Mouse (Mus musculus): ENCODE results near the gene Dll4.

The Dll4 gene

DNA sequence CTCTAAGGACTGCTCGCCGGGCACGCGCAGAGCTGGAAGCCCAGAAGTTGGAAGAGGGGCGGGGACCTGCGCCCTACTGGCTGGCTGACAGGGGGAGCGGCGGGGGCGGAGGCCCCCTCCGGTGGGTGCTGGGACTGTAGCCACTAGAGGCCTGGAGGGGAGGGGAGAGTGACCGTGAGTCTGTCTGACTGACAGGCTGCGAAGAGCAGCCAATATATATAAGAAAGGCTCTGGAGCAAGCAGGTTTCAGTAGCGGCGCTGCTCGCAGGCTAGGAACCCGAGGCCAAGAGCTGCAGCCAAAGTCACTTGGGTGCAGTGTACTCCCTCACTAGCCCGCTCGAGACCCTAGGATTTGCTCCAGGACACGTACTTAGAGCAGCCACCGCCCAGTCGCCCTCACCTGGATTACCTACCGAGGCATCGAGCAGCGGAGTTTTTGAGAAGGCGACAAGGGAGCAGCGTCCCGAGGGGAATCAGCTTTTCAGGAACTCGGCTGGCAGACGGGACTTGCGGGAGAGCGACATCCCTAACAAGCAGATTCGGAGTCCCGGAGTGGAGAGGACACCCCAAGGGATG, at the start of gene Dll4:
TSS of gene Dll4 (plus strand) at position 217 of the 576 bp plus-strand sequence.
- DNase-seq (ENCODE audit: low spot score in 2 of 2): no peak

DNA sequence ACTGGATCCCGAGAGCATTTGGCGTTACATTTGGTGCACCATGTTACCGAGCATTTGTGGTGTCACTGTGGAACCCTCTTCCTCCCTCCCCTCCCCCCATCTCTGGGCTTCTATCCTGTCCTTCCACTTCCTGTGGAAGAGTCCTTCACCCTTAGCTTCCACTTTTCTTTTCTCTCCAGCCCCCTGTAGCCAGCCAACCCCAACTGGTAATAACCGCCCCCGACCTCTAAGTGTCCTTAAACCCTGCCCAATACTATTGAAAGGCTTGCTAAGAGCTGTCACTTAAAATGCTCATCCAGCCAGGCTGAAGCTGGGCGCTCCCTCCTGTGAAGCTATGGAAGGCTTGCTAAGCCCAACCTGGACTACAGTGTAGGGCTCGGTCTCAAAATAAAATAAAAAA, 48.7 kb upstream of the Dll4 start:
- no peak for DNase-seq (ENCODE audit: low spot score in 2 of 2)

DNA sequence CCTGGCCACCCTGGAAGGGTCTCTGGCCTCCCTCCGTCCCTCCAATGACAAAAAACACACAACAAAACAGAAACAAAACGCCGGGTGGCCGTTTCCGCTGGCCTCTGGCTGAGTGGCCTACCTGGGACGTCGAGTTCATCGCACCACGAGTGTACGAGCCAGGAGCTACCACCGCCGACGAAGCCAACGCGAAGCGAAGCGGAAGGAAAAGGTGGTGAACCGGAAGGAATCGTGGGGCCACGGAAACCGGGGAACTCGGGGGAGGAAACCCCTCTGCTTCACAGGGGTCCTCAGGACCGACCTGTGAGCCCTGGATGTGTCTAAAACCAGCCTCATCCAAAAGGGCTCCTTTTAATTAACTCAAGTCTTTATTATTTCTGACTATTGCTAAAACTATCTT, 47.8 kb upstream of the Dll4 start:
- DNase-seq (ENCODE audit: low spot score in 2 of 2): no peak

DNA sequence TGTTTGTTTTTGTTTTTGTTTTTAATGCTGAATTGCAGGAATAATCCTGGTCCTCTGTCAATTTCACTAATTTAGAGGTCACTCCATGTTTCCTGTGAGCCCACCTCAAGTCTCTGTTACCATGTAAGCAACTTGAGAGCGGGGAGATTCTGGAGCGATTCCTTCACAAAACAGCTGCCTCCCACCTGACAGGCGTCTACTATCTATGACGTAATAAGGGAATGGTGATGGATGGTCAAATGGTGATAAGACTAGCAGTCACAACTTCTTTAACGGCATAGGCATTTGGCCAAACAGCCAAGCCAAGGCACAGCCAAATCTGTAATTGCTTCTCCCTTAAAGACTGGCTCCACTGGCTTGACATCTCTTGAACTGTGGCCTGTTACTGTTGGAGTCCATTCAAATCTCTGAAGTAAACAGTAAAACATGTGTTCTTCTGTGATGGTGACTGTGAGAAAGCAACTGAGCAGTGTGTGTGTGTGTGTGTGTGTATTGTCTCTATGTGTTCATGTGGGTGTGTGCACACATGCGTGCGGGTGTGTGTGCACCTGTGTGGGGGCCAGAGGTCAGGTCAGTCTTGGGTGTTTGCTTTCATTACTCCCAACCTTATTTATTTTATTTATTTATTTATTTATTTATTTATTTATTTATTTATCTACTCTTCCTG, 43.6 kb upstream of the Dll4 start:
- no peak for DNase-seq (ENCODE audit: low spot score in 2 of 2)

DNA sequence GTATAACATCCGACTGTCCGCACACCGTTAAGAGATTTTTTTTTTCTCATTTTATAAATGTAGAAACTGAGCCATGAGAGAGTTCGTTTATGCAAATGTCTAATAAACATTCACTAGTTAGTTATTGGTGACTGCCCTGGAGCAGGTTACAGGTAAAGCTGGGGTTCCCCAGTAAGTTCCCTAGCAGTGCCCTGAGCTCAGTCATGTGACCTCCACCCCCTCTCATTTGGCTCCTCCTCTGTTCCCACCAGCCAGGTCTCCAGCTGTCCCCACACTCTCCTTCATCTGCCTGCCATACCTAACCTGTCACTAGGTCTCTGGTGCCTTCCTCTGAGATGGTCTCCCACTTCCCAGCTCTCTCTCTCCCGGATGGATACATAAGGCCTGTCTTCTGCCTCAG, 38.2 kb upstream of the Dll4 start:
- DNase-seq (ENCODE audit: low spot score in 2 of 2): no peak

DNA sequence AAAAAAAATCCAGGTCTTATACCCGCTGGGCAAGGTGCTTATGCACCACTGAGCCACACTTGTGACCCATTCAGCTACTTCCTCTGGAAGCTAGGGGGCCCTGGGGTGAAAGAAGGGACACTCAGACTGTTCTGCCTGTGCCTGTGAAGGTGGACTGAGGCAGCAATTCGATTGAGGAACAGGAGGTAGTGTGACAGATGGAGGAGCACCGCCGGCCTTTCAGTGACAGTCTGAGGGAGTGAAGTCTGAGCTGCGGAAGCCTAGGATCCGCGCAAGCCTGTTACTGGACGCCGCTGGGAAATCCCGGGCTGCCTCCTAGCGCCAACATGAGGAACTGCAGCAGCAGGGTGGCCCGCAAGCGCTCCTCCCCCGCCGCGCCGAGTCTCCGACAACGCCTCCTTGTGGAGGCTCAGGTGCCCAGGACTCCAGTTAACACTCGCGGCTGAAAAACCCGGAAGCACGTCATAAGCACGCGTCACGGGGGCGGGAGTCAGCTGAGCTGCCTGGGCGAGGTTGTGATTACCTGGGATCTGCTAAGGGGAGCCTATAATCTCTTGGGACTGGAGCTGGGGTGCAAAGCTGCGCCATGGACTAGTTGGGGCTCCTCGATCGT, 37.2 kb upstream of the Dll4 start, which contains the start of gene Vps18:
TSS of gene Vps18 (plus strand) at position 471 of the 613 bp plus-strand sequence.
- peak; percentile 93 to 98 for DNase-seq (ENCODE audit: low spot score in 2 of 2)

DNA sequence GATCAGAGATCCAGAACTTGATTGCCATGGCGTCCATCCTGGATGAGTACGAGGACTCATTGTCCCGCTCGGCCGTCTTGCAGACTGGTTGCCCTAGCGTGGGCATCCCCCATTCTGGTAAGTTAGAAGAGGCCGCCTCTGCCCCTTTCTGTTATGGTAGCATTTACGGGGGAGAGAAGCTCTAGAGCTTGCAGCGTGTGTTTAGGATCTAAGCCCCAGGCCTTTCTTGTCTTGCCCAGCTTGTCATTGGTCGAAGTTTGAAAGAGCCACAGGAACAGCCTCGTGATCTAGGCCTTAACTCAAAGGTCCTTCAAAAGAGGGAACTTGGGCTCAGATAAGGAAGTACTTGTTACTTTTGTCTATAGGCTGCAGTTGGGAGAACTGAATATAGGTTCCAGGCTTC, 36.6 kb upstream of the Dll4 start:
- peak in 1 of 2 experiments; percentile 23 for DNase-seq (ENCODE audit: low spot score in 2 of 2)

DNA sequence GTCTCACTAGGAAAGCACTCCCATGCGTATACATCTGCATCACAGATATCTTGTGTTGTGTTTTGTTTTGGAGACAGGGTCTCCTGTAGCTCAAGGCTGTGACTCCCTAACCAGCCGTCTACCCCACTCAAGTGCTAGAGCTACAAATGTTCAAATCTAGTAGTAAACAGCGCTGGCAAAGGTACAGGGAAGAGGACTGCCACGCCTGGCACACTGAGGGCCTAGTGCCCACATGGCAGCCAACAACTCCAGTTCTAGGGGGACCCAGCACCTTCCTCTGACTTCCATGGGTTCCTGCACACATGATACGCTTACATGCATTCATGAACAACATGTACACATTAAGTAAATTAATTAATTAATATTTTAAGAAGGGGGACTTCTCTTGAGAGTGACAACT, 33.3 kb upstream of the Dll4 start:
- DNase-seq (ENCODE audit: low spot score in 2 of 2): no peak

DNA sequence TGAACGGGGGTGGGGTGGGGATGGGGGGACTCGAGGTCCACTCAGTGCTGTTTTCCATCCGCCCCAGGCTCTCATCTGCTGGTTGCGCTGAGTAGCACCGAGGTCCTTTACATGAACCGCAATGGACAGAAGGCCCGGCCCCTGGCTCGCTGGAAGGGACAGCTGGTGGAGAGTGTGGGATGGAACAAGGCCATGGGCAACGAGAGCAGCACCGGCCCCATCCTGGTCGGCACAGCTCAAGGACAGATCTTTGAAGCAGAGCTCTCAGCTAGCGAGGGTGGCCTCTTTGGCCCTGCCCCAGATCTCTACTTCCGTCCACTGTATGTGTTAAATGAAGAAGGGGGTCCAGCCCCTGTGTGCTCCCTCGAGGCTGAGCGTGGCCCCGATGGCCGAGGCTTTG, 32.7 kb upstream of the Dll4 start:
- DNase-seq (ENCODE audit: low spot score in 2 of 2): no peak

DNA sequence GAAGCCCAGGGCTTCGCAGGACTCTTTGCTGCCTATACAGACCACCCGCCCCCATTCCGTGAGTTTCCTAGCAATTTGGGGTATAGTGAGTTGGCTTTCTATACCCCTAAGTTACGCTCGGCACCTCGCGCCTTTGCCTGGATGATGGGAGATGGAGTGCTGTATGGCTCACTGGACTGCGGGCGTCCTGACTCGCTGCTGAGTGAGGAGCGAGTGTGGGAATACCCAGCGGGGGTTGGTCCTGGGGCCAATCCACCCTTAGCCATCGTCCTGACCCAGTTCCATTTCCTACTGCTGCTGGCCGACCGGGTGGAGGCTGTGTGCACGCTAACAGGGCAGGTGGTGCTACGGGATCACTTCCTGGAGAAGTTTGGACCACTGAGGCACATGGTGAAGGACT, 32.3 kb upstream of the Dll4 start:
- no peak for DNase-seq (ENCODE audit: low spot score in 2 of 2)

DNA sequence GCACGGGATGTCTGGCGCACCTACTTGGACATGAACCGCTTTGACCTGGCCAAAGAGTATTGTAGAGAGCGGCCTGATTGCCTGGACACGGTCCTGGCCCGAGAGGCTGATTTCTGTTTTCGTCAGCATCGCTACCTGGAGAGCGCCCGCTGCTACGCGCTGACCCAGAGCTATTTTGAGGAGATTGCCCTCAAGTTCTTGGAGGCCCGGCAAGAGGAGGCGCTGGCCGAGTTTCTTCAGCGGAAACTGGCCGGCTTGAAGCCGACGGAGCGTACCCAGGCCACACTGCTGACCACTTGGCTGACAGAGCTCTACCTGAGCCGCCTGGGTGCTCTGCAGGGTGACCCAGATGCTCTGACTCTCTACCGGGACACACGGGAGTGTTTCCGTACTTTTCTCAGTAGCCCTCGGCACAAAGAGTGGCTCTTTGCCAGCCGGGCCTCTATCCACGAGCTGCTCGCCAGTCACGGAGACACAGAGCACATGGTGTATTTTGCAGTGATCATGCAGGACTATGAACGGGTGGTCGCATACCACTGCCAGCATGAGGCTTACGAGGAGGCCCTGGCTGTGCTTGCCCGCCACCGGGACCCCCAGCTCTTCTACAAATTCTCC, 31.7 kb upstream of the Dll4 start:
- no peak for DNase-seq (ENCODE audit: low spot score in 2 of 2)

DNA sequence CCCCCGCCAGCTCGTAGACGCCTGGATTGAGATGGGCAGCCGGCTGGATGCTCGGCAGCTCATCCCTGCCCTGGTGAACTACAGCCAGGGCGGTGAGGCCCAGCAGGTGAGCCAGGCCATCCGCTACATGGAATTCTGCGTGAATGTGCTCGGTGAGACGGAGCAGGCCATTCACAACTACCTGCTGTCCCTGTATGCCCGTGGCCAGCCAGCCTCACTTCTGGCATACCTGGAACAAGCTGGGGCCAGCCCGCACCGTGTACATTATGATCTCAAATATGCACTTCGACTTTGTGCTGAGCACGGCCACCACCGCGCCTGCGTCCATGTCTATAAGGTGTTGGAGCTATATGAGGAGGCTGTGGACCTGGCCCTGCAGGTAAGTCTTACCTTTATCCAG, 31.2 kb upstream of the Dll4 start:
- DNase-seq (ENCODE audit: low spot score in 2 of 2): no peak

DNA sequence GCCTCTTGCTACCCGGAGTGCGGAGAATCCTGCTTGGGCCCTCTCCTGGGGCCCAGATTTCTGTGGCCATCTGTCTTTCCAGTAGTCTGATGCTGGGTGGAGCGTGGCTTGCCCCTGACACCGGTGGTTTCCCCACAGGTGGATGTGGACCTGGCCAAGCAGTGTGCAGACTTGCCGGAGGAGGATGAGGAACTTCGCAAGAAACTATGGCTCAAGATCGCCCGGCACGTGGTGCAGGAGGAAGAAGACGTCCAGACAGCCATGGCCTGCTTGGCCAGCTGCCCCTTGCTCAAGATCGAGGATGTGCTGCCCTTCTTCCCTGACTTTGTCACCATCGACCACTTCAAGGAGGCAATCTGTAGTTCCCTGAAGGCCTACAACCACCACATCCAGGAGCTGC, 28.8 kb upstream of the Dll4 start:
- DNase-seq (ENCODE audit: low spot score in 2 of 2): no peak

DNA sequence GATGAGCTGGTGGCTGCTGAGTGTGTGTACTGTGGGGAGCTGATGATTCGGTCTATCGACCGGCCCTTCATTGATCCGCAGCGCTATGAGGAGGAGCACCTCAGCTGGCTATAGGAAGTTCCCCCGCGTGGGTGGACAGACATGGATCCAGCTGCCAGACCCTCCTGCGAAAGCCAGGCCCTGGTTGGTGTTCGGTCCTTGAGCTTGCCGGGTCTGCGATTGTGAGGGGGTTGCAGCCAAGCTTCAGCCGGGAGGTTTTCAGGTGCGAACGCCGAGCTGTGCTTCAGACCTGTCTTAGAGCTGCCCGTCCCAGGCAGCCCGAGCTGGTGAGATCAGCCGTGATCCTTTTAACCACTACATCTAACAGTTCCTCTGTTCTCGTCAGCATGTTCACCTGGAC, 28.1 kb upstream of the Dll4 start:
- DNase-seq (ENCODE audit: low spot score in 2 of 2): no peak

DNA sequence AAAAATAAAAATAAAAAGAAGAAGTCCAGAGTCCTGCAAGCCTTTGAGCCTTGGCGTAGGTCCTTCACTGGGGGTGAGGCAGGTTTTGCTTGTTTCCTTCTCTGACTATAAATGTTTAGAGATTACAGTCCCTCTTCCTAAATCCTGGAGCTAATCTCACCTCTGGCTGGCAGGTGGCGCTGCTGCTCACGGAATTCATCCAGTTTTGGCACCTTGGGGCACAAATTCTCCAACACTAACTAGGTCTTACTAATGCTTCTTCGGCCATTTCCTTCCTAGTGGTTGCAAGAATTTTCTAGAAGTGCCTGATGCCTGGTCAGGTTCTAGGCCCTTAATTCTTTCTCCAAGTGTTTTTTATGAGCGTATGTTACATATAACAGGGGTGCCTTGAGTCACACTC, 27.3 kb upstream of the Dll4 start:
- DNase-seq (ENCODE audit: low spot score in 2 of 2): peak; percentile 39 to 49

DNA sequence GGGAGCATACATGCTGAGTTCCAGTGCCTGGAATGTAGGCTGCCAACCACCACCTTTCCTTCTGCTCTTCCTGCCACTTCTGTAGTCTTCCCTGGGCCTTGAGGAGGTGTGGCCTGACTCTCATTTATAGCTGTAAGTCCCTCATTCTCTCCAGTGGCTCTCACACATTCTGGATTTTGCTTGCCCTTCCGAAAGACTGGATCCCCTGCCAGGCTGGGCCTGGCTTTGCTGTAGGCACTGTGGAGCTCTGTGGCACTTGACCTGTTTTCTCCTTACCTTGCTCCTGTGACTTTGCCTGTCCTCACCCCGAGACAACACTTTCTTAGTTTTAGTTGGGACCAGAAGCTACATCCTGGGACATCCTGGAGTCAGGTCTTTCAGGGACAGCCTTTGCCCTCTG, 26.7 kb upstream of the Dll4 start:
- no peak for DNase-seq (ENCODE audit: low spot score in 2 of 2)

DNA sequence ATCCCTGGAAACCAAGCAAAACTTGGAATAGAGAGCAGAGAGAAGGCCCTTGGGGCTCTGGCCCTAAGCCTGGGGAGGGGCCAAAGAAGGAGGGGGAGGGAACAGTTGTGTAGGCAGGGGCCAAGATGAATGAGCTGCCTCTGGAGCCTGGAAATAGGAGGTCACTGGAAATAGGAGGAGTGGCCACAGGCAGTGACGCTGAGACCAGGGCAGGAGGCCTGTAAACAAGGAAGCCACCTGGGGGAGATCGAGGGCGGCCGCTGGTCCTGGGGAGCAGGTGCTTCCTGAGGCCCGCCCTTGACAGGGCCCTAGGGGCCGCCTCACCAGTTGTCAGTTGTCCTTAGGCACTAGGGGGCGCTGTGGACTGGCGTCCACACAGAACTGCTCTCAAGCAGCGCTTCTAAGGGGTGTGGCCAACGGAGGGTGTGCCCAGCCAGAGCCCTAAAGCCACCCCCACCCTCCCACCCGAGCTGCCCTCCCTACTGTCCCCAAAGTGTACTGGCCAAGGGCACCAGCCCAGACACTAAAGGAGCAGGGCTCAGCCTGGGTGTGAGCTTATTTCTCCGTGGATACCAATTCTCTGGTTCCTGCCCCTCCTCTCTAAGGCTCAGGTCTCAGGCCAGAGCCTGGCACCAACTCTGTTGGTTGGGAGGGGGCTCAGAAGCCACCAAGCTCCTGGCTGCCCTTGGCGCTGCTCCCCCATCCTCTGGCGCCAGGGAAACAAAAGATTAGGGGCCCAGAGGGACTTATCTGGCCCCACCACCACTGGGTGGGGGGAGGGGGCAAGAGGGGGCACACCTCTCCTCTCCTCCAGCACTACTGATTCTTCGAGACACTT, 25.4 kb upstream of the Dll4 start:
- peak; percentile 75 to 86 for DNase-seq (ENCODE audit: low spot score in 2 of 2)

DNA sequence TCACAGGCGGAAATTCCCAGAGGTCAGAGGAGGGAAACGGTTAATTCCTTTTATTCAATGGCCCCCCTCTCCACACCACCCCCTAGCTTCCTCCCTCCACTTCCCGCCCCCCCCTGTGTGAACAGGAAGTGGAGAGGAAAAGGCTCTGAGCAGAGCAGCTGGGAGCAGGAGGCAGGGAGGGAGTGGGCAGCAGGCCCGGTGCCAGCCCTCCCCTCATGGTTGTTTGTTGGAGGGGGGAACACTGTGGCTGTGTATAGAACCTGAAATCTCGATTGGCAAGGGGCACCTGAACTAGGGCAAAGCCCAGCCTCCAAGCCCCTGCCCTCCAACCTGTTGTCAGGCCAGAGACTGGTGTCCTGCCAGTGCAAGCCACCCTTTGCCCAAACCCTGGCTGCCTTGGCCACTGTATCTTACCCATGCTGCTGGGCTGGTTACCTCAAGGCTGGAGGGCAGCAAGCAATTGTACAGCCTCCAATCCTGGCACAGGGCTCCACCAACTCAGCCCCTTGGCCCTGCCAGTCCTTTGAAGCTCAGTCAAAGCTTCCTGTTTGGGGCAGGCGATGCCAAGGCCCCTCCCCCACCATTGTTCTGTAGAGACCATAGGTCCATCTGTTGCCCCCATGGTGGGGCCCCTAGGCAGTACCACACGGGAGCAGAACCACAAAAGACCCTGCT, 24.6 kb upstream of the Dll4 start:
- no peak for DNase-seq (ENCODE audit: low spot score in 2 of 2)

DNA sequence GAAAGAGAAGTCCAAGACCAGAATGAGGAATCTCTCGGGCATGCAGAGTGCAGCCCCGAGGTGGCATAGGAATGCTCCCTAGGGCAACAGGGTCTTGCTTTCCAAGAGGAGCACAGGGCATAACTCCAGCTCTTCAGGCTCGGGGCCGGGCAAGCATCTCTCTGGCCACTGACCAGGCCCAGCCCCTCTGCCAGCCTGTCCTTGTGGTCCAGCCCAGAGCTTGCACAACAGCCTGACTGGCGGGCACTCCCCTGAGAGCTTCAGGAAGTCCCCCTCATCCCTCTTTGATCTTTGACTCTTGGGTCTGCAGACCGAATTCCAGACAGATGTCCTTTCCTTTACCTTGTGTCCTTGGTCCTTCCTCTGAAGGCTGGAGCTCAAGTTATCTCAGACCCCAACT, 22.7 kb upstream of the Dll4 start:
- DNase-seq (ENCODE audit: low spot score in 2 of 2): no peak

DNA sequence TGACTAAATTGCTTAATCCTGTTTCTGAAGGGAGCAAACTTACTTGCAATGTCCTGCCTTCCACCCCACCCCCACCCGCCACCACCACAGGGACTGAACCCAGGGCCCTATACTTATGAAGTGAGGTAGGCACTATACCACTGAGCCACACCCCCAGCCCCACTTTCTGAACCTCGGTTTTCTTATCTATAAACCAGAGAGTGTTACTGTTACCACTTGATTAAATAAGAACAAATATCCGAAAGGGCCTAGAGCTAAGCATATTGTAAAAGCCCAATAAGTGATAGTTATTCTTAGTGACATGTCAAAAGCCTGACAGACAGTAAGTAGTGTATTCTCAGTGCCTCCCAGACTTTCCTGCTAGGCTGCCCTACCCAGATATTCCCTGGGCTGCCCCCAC, 21.2 kb upstream of the Dll4 start:
- no peak for DNase-seq (ENCODE audit: low spot score in 2 of 2)

DNA sequence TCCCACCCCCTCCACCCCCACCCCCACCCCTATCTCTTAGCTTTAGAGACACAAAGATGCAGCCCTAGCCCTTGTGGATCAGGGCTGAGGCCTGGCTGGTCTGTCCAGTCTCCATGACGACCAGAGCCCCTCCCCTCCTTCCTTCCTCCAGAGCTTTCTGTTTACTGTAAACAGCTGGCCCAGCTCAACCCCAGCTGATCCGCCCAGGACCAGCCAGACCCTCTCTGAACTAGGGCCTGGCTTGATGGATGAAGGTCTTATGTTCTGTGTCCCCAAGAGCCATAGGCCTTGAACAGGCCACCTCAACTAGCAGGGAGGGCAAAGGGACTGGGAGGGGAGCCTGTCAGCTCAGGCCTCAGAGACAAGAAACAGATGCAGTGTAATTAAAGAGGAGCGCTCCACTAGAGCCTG, 20.8 kb upstream of the Dll4 start:
- DNase-seq (ENCODE audit: low spot score in 2 of 2): no peak

DNA sequence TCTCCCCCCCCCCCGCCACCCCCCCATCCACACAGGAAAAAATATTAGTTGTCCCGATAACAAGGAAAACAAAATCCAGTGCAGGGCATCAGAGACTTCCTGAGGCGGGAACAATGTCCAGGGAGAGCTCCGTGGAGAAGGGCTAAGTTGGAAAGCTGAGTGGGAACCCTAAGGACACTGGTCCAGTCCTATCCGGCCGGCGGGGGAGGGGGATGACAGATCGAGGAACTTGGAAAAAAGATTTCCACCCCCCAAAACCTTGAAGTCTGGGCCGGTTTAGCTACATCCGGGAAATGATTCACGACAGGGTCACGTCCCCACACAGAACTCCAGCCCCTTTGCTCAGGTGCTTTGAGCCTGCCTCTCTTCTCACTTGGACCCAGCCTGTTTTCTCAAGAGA, 14.0 kb upstream of the Dll4 start:
- DNase-seq (ENCODE audit: low spot score in 2 of 2): no peak
